Mouse (Mus musculus) ES-Bruce4 (cell line): ENCODE measurements around the gene Krtap4-1. TPM values are rescaled to one million over a fixed set of nuclear protein-coding genes. Genes with fewer than 3 reads are reported as not detected.
"Not testable (repeated sequence)": the region's sequence is repeated elsewhere in the genome, so short reads cannot be mapped to it uniquely, and the experiment has no call there.

Experiments used
- H3K27ac ChIP-seq: 2 replicates; pipeline ENCODE4 v1.5.1; 2012; ENCODE audit warnings: low read length, inconsistent platforms; ENCODE audit not compliant: insufficient read depth
- H3K27me3 ChIP-seq: 2 replicates; pipeline ENCODE4 v1.6.1; 2012; ENCODE audit warnings: mild to moderate bottlenecking, low read length, inconsistent platforms; ENCODE audit not compliant: control insufficient read depth, poor library complexity, insufficient read depth, severe bottlenecking
- H3K36me3 ChIP-seq: 2 replicates; pipeline ENCODE4 v1.6.1; 2012; ENCODE audit warnings: inconsistent platforms, mild to moderate bottlenecking, low read length, moderate library complexity; ENCODE audit not compliant: control insufficient read depth, poor library complexity, insufficient read depth, severe bottlenecking
- H3K4me1 ChIP-seq: one replicate; pipeline ENCODE4 v1.8.1; 2011; ENCODE audit warnings: low read length; ENCODE audit not compliant: control insufficient read depth, insufficient read depth
- H3K4me3 ChIP-seq: 2 replicates; pipeline ENCODE4 v1.5.1; 2011; ENCODE audit warnings: low read depth, mild to moderate bottlenecking, low read length
- H3K9ac ChIP-seq: 2 replicates; pipeline ENCODE4 v1.6.1; 2012; ENCODE audit warnings: low read depth, mild to moderate bottlenecking, inconsistent platforms; ENCODE audit not compliant: poor library complexity, severe bottlenecking
- H3K9me3 ChIP-seq: replicated peaks from 2 replicates; pipeline ENCODE4 v1.6.1; 2012; ENCODE audit warnings: mild to moderate bottlenecking, low read length, inconsistent platforms; ENCODE audit not compliant: control insufficient read depth, poor library complexity, insufficient read depth, severe bottlenecking
- CTCF ChIP-seq: IDR thresholded peaks from one replicate; pipeline ENCODE4 v1.8.1; 2011; ENCODE audit warnings: low read depth, low read length
- EP300 ChIP-seq: IDR thresholded peaks from 2 replicates; pipeline ENCODE4 v1.6.1; 2011; ENCODE audit warnings: low read depth, low read length; ENCODE audit not compliant: insufficient read depth
- POLR2A ChIP-seq: IDR thresholded peaks from one replicate; pipeline ENCODE4 v1.8.1; 2011; ENCODE audit warnings: low read length; ENCODE audit not compliant: insufficient read depth
- polyA plus RNA-seq: library from polyadenylated mRNA; stranded (reverse); fragments of >200 nt; gene quantifications from 2 replicates; pipeline ENCODE4 v1.2.4, GENCODE M21; 2011; ENCODE audit warnings: low read depth; ENCODE audit not compliant: missing spikeins, insufficient read depth, insufficient read length

Krtap4-1 gene
- polyA plus RNA-seq = not detected in 2 replicates

DNA sequence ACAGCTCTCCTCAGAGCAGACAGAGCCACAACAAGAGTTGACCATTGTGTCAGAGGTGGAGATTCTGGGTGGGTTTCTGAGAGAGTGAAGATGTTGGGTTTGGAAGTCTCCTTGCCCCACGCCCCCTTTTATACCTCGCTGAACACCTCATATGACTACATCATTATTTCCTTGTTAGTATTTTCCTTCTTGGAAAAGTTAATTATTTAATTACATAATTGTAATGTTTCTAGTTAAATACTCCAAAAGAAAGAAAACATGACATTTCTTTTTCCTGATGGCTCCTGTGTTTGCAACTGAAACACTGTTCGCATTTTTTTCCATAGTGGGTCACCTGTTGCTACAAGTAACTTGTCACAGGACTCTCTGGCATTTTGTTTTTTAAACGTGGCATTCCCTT lies at the start of gene Krtap4-1:
TSS of gene Krtap4-1 (minus strand) at position 101 of the 400 bp plus-strand sequence.
- TF ChIP-seq POLR2A (no peak), EP300 (no peak), CTCF (no peak)
- no peaks in the 10 kb centered on the region; the same call in 1 of the 2 replicates for H3K27me3 ChIP-seq

DNA sequence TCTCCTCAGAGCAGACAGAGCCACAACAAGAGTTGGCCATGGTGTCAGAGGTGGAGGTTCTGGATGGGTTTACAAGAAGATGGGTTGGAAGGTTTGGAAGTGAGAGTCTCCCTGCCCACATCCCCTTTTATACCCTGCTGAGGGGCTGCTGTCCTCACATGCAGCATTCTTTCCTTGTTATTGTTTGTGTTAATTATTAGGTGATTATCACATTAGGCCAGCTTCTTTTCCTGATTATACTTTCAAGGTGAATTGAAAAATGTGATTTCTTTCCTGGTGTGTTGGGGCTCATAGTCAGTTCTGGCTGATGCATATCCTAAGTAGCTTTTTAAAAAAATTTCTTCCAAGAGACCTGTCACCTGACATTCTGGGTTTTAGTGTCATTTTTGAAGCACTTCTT lies 37.8 kb upstream of the Krtap4-1 start, which contains the start of gene Krtap4-6:
TSS of gene Krtap4-6 (minus strand) at position 101 of the 400 bp plus-strand sequence.
- no peak within 1 kb of the TSS for H3K4me3 ChIP-seq
- no peaks in the 10 kb centered on the region for H3K9me3 ChIP-seq
- H3K36me3 ChIP-seq = no peaks in the 10 kb centered on the region
- H3K27ac ChIP-seq = no peak within 1 kb of the TSS
- no peaks in the 10 kb centered on the region for H3K4me1 ChIP-seq
- no peak within 1 kb of the TSS for H3K9ac ChIP-seq
- TF ChIP-seq POLR2A (no peak), EP300 (no peak), CTCF (no peak)
- H3K27me3 ChIP-seq = no peaks in the 10 kb centered on the region; the same call in 1 of the 2 replicates

More for the DNA sequence above, at the start of gene Krtap4-1:
- no peaks in the 10 kb centered on the region for H3K36me3 ChIP-seq
- H3K4me3 ChIP-seq = no peak within 1 kb of the TSS
- no peaks in the 10 kb centered on the region for H3K4me1 ChIP-seq
- no peak within 1 kb of the TSS for H3K9ac ChIP-seq
- H3K27ac ChIP-seq = no peak within 1 kb of the TSS
- no peaks in the 10 kb centered on the region for H3K9me3 ChIP-seq

DNA sequence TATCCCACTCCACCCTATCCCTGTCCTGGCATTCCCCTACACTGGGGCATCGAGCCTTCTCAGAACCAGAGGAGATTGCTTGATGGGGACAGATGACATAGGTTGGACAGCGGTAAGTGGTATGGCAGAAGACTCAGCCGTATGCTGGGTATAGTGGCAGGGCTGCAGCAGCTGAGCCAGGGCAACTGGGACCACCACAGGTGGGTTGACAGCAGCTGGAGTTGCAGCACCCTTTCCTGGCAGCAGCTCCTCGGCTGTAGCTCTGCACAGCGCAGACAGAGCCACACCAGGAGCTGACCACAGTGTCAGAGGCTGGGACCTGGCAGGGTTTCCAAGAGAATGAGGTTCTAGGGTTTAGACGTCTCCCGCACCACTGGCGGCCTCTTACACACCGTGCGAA lies 34.8 kb upstream of the Krtap4-1 start:
- H3K4me3 ChIP-seq = no peak overlapping the region
- no peaks in the 10 kb centered on the region for H3K9me3 ChIP-seq
- H3K9ac ChIP-seq = no peak overlapping the region
- H3K27ac ChIP-seq = no peak overlapping the region
- TF ChIP-seq POLR2A (no peak), EP300 (no peak), CTCF (no peak)
- H3K4me1 ChIP-seq = no peaks in the 10 kb centered on the region
- H3K27me3 ChIP-seq = no peaks in the 10 kb centered on the region; the same call in 1 of the 2 replicates
- no peaks in the 10 kb centered on the region for H3K36me3 ChIP-seq

- TF ChIP-seq EP300 = no peak
- TF ChIP-seq POLR2A = no peak
- no peak for TF ChIP-seq CTCF
- H3K27me3 ChIP-seq = no peaks in the 10 kb centered on the region
- no peaks in the 10 kb centered on the region for H3K9me3 ChIP-seq
Measured at GRCm38 (mm10) chr11:99659256-99659655, 31.2 kb upstream of the Krtap4-1 start.

GRCm38 (mm10) chr11:99658467-99659010 lies 30.5 kb upstream of the Krtap4-1 start, which contains the start of gene Gm11563:
Gene Gm11563 (minus strand): TSS chr11:99658960.
- H3K4me3 ChIP-seq, H3K27ac ChIP-seq: not testable (repeated sequence)

More at GRCm38 (mm10) chr11:99659256-99659655, 31.2 kb upstream of the Krtap4-1 start:
- Histone ChIP-seq H3K9ac (no peak overlapping the region), H3K27ac (no peak overlapping the region), H3K4me1 (peaks cover 2% of the 10 kb centered on the region), H3K36me3 (no peaks in the 10 kb centered on the region), H3K4me3 (no peak overlapping the region)

GRCm38 (mm10) chr11:99657051-99657450 lies 29.0 kb upstream of the Krtap4-1 start:
- H3K27me3 ChIP-seq = no peaks in the 10 kb centered on the region
- no peaks in the 10 kb centered on the region for H3K9me3 ChIP-seq
- H3K4me3 ChIP-seq = no peak overlapping the region
- H3K27ac ChIP-seq = no peak overlapping the region
- H3K4me1 ChIP-seq = peaks cover 2% of the 10 kb centered on the region
- TF ChIP-seq EP300 (no peak), CTCF (no peak), POLR2A (no peak)
- no peak overlapping the region for H3K9ac ChIP-seq
- H3K36me3 ChIP-seq = no peaks in the 10 kb centered on the region

More at GRCm38 (mm10) chr11:99658467-99659010, 30.5 kb upstream of the Krtap4-1 start, which contains the start of gene Gm11563:
- H3K9me3 ChIP-seq, H3K36me3 ChIP-seq, H3K27me3 ChIP-seq, H3K9ac ChIP-seq, H3K4me1 ChIP-seq: not testable (repeated sequence)
